Mouse (Mus musculus) common myeloid progenitor, adult 5-6 weeks (primary cell): ENCODE measurements at regions not wholly inside any gene's neighbourhood (a gene's known extent, or its start where the extent isn't known, plus 50 kb on each side); places are given as distances from the start of the nearest gene placed in this dataset.

Source experiments
- ATAC-seq: replicated peaks from 2 replicates; pipeline ENCODE4 v1.8.0; 2016; ENCODE audit warnings: low read depth, mild to moderate bottlenecking, moderate TSS enrichment, inconsistent platforms; ENCODE audit not compliant: poor library complexity, severe bottlenecking

DNA sequence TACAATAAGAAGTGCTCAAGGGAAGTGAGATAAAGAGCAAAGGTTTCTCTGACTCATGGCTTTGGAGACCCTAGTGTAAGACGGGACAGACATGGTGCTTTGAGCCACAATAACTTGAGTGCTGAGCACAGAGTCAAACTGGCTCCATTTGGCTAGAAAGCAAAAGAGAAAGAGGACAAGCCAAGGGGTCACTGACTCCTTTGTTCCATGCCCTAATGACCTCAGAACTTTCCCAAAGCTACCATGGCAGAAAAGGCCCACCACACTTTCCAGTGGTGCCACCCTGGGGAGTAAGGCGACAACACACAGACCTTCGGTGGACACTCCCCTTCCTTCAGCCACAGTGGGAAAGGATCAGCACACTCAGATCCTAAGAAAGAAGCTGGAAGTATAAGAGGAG lies 186.8 kb downstream of the Gm10260 start:
- ATAC-seq = 0 out of 2 replicates have a peak, but pooled peaks have one; percentile 8

DNA sequence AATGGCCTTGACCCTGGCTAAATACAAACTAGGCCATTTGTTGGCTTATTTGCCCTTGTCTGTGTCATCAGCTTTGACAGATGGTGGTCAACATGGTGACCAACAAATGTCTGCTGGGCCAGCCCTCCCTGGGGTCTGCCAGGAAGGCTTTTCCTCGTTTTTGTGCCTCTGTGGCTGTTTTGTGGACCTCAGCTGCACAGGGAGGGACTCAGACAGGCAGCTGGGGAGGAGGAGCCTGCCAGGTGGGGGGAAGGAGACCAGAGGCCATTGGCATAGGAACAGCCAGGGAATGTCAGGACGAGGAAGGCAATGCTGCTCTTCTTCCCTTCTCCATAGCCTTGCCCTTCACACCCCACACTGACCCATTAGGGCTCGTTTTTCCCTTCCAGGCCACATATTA lies 188.1 kb downstream of the Gm10260 start:
- no peak for ATAC-seq

DNA sequence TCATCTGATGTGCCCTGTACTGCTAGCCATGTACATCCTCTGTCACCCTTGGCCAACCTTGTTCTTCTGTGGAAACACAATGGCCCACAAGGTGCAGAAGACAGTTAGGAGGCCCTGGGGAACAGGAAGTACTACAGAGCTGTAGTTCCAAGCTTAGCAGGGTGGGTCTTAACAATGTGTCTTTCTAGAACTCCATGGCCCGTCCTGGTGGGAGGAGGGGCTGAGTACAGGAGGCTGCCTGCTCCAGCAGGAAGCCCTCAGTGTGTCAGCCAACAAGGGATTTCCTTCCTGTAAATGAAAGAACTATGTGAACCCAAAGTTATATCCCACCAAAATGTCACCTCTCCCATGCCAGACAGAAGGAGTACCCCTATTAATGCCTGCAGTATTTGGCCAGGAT lies 190.4 kb downstream of the Gm10260 start:
- ATAC-seq = no peak

DNA sequence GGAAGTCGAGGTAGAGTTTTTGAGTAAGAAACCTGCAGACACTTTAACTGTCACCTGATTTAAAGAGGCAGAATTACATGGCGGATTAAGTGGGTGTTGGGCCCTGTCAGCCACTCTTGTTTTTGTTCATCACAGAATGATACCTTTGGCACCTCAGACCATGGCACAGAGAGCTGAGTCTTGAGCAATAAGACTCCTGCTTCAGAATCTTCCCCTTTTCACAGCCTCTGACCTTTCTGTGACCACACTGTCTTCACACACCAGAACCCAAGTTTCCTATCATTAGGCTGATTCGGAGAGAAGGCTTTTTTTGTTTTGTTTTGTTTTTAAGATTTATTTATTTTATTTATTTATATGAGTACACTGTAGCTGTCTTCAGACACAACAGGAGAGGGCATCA lies 192.8 kb downstream of the Gm10260 start:
- ATAC-seq = peak; percentile 73

DNA sequence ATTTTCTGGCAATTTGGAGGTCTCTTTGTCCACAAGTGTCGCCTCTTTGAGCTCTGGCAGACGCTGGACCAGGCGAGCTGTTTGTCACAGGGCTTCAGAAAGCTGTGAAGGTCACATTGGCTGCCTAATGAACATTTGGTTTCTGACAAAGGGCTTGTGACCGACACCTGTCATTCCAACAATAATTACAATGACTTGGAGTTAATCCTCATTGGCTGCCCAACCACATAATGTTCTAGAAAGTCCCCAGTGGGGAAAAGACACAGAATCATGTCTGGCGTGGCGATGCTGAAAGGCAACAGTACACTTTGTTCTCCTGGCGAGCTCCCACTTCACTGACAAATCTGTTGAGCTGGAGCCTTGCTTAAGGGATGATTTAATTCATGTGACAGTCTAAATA lies 194.4 kb downstream of the Gm10260 start:
- ATAC-seq = no peak

DNA sequence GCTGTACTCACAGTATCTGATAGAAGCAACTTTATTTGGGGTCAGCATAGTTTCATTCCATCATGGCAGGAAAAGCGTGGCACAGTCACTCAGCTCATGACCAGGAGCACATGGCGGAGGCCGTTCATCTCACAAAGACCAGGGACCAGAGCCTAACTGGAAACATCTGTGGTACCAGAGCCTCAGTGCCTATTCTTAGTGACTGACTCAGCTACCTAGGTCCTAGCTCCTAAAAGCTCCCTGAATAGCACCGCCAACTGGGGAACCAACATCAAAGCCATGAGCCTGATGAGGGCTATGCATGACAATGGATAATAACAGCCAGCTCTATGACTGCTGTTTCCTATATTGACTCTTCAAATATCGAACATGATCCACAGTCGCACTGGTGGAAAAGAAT lies 198.2 kb downstream of the Gm10260 start:
- ATAC-seq = no peak

DNA sequence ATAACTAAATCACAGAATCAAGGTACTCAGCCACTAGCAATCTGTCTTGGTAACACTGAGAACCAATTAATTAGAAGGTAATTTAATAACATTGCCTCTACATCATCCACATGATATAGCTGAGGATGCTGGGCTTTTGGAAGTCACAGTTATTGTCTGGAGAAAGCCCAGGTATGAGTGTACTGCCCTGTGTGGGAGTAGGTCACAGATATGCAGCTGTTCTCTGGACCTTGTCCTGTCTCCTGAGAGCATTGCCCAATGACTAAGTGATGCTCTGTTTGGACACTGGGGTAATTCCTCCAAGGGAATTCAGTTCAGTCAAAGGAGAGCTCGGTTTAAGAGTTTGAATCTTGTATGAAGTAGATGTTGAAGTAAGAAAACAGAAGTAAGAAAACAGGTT lies 199.6 kb downstream of the Gm10260 start:
- no peak for ATAC-seq

DNA sequence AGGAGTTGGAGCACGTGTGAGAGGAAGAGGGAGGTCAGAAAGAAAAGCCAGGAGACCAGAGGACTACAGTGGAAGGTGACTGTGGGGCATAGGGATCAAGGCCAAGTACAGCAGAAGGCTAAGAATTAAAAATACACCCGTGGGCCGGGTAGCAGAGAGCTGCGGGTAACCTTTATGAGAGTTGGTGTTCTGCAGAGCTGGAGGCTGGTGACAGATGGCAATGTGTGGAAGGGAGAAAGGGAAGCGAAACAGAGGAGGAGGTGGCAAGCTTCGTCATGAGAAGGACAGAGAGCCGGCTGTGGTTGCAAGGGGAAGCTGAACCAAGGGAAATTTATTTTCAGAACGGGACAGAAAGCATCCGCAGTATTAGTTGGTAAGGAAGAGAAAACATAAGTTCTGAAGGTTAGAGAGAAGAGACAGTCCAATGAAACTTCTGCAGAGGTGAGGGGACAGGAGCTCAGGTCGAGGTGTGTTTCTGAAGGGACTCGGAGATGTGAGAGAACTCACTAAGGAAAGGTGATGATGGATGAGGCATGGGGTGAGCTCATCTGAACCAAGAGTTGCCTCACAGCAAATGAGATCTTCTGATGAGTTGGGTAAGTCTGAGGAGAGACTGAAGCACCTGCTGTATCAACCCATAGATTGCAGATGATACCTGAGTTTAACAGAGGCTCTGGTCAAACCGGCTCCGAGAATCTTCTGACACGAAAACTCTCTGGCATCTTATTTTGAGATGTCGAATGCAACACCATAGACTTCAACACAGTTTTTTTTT lies 200.6 kb downstream of the Gm10260 start:
- peak; percentile 91 for ATAC-seq

DNA sequence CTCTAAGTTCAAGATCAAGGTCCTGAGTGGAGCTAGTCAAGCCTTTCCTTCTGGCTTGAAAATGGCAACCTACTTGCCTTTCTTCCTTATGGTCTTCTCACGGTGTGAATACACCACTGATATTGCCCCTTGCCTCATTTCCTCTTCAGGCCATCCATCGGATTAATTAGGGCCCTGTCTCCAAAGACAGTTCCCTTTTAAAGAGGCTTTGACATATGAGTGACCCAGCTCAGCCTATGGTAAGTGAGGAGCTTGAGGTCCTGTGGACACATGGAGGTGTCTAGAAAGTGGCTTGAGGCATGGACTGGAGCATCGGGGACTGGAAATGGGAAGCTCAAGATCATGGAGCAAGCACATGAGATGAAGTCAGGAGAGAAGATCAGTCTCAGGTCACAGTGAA lies 201.5 kb downstream of the Gm10260 start:
- no peak for ATAC-seq

DNA sequence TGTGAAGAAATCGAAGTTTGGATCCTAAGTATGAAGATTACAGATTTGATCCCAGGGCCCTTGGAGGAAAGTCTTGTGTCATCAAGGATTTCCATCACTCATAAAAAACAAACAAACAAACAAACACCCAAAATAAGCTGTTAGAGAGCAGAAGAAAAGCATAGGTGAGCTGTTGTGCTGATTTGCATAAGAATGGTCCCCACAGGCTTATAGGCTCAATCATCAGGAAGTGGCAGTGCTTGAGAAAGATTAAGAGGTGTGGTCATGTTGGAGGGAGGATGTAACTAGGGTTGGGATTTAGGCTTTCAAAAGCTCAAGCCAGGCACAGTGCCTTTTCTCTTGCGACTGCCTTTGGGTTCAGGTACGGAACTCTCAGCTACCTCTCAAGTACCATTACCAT lies 205.1 kb downstream of the Gm10260 start:
- no peak for ATAC-seq

DNA sequence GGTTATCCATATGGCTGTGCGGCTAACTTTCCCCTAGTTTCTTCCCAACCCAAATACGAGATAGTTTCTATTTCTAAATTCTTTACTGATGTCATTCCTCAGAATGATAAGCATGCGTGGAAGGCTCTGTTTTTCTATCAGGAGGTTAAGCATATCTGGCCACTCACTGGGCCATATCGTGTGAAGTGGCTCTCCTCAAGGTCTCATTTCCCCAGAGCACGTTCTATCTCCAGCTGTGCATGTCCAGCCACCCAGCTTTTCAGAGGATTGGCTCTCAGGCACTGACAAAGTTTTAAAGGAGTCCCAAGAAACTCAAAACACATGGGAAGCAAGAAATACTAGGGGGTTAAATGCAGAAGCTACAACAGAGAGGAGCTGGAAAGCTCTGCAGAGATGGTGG lies 205.8 kb downstream of the Gm10260 start:
- no peak for ATAC-seq

DNA sequence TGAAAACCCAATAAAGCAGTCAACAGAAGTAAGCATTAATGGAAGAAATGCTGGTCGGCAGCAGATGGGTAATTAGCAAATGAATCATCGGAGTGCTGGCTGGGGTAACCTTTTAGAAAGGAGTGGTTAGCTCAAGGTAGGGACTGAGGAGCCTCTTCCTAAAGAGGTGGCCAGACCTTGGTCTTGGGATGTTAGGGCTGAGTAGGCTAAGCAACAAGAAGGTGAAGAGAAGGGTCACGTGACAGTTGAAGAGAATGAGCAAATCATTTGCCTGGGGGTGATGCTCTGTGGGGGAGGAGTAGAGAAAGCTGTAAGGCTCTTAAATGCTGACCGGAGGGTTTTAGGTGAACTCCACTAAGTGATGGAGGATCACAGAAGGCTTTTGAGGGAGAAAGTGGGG lies 208.2 kb downstream of the Gm10260 start:
- no peak for ATAC-seq

DNA sequence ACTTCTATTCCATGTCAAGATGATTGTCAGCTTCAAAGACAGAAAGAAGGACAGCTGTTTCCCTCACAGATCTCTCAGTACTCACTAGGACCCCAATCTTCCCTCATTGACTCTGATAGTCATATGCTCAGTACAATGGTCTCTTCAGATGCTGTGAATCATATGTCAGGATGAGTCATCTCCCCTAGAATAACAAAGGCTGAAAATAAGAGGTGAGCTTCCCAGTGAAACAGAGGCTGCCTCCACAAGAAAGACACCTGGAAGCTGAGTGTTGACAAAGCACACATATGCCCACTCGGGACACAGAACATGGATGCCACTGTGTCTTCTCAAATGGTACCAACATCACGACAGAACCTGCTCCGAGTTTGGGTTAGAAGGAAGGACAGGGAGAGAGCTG lies 209.6 kb downstream of the Gm10260 start:
- no peak for ATAC-seq

DNA sequence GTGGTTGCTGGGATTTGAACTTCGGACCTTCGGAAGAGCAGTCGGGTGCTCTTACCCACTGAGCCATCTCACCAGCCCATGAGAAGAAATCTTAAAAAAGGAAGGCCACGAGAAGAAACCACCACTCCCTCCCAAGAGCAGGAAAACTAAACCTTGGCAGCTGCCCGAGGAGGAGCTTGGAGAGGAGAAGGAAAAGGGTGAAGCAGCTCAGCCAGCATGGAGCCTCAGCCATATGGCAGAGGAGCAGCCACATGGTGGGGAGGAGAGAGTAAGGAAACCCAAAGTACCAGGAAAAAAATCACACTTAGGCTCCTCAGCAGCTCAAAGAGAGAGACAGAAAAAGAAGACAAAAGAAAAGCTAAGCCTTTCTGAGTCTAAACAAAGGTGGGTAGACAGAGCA lies 210.3 kb downstream of the Gm10260 start:
- ATAC-seq = no peak

DNA sequence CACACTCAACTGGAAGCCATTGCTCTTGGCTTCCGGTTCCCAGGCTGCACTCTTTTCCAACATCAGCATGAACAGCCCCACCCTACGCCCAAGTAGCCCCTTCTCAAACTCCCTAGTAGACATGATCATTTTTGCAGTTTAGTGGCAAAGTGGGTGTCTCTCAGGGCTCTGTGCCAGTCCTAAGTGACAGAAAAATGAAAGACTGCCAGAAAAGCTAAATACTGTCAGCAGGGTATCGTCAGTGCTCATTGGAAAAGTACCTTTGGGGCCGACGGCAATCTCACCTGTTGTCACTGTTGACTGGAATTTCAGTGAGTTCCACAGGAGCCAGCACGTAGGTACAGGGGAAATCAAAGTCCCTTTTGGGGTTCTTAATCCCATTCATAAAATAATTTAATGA lies 211.0 kb downstream of the Gm10260 start:
- no peak for ATAC-seq

DNA sequence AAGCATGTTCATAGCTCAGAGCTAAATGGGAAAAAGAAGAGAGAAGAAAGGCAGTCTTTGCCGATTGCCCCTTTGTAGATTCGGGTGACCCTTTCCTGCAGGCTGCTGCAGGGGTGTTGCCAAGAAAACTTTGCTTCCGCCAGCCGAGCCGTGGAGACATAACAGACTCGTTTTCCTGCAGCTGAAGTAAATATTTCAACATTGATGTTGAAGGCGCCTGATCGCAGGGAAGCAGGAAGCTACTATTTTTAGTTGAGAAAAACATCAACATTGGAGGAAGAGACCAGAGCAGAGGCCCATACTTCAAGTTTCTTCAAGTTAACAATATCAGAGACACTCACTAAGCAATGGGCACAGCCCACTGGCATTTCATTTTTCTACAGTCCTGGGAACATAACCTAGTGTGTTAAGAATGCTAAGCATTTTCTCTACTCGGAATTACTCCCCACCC lies 211.9 kb downstream of the Gm10260 start:
- peak; percentile 37; the same call in 1 of the 2 replicates for ATAC-seq

DNA sequence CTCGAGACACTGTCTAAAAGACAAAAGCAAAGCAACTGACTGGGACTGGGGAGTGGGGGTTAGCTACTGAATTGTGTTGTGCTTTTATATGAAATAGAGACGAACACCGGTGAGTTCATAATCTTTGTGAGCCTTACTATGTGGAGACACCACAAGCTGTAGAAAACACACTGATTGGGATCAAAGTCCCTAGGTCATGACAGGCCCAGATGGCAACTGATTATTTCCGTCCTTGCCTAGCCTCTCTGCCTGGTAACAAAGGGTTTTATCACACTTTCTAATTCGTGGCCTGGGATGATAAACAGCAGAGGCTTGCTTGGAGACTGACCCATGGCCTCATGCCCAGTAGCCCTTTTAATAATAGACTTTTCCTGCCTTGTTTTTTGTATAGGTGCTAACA lies 213.5 kb downstream of the Gm10260 start:
- no peak for ATAC-seq

DNA sequence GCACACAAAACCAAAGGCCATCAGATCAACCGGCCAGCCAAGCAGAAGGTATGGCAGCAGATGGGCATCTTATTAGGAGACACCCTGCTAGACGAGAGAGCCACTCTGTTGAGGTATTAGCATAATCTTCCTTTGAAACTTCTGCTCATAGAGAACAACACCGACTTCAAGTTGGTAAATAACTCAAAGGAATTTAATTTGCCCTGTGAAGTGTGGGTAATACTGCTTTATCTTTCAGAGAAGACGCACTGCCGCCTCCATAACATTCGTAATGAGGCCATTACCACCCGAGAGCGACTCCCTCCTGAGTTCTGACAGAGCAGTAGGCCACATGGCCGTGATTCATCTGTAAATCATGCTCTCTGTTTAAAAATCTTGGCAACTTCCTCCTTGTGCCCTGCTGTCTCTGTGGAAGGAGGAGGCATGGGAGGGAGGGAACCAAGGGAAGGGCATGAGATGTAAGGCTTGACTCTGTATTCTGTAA lies 214.4 kb downstream of the Gm10260 start:
- peak; percentile 51; the same call in 1 of the 2 replicates for ATAC-seq

DNA sequence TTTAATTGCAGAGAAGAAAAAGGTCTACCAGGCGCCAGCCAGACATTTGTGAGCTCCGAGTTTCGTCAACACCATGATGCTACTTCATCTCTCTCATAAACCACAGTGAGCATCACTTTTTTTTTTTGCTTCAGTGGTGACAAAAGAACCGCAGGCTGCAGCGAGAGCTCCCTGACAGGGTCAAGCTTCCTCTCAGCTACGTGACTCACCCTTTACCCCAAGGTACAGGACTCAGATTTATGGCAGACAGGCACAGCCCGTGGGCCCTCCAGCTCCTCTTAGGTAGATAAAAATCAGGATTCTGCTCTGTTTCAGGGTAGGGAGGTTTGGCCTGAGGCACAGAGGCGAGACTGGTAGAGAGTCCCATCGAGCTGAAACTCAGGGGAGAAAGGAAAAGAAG lies 220.7 kb downstream of the Gm10260 start:
- 0 out of 2 replicates have a peak, but pooled peaks have one; percentile 47 for ATAC-seq

DNA sequence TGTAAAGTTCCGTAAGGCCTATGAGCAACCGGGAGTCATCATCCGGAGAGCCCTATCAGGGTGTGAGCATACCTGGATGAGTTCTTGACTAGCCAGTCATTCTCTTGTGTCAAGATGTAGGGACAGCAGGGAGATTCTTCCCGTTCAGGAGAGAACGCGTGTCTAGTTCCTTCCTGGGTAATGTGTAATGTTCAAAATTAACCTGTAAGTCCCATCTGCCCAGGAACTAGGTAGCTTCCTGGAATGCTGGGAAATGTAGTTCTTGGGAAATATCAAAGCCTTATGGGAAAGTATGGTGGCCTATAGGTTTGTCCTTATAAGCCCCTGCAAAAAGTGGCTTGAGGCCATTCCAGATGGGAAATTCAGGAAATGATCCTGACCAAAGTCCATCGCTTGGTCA lies 222.0 kb downstream of the Gm10260 start:
- ATAC-seq = no peak

DNA sequence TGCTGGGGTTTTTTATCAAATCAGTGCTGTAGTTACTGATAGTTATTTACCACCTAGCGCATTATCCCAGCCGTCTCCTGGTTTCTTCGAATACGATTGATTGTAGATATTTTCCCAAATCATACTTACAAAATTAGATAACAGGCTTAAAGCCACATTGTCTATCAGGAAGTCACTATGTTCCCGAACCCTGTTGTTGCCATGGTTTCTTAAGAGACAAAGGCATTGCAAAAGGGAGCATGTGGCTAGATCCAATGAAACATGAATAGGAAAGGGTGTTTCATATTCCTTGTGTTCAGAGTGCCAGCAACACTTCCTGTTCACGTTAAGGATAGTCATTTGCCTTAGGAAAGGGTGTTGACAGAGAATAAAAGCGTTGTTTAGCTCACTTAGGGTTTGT lies 222.7 kb downstream of the Gm10260 start:
- no peak for ATAC-seq

DNA sequence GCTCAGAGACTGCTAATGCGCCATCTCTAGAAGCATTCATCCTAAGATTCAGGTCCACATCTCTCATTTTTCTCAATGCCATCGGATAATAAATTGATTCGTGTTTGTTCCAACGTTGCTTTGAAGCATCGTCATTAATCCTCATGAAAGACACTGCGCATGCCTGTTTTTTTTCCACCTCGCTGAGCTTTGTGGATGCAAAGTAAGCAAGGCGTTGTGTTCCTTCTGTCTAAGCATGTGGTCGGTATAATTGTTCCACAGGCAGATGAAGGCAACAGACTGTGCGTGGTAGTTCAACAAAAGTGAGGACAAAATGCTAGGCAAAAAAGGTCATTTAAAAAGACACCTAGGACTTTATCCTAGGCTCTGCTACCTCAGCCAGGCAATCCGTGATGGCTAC lies 223.2 kb downstream of the Gm10260 start:
- no peak for ATAC-seq
